ENCODE assay signal across 8 mouse cellular contexts in the genomic region with DNA sequence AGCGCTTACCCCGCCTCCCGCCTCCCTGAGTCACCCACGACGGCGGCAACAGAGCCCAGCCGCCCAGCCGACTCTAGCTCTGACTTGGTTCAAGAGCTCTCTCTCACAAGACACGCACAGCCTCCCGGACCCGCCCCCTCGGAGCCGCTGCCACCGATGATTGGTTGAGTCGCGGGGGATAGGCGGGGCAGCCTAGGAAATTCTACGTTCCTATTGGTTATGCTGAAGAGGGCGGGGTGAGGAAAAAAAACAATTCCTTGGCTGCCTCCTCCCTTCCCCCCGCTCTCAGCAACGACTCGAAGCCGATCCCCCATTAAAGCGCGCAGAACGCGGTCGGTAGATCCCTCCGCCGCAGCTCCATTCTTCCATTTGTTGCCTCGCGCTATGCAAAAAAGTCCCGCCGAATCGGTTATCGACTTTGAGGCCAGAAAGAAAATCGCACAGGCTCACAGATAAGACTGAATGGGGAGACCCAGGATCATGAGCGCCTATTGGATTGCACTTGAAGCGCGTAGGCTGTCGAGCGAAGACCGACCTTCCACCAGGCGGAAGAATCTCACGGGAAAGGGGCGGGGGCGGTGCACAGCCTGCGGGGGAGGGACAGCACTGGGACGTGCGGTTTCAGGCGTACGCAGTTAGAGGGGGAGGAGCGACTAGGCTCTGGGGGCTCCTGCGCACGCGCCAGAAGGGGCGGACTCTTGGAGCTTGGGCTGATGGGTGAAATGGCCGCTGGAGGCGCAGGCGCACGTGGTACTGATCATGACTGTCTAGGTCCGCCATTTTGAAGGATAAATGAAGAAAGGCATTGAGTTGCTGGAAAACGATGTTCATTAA. TPM values are rescaled to one million over a fixed set of nuclear protein-coding genes. Genes with fewer than 3 reads are reported as not detected.
A peak's percentile ranks its signal among the peaks of the same experiment; 100 is the strongest.
DNase-seq lines count a peak whose midpoint lies in the region; ATAC-seq lines count a peak whose summit lies in the region.

TSS of gene Kdm3a (minus strand) at position 162 of the 834 bp plus-strand sequence.

- peak within 1 kb of the TSS; percentile 89 for H3K4me2 ChIP-seq in heart, embryonic 13.5 days
- peak within 1 kb of the TSS; percentile 86 for H3K4me2 ChIP-seq in liver, embryonic 12.5 days
- H3K4me2 ChIP-seq in stomach, embryonic 15.5 days, result peak within 1 kb of the TSS; percentile 65

- H3K4me1 ChIP-seq in brown adipose tissue, adult 24 weeks (ENCODE audit: control insufficient read depth, insufficient read depth, insufficient read length, low read length), result peaks cover 3% of the 10 kb centered on the region; the same call in 1 of the 2 replicates
- peaks cover 32% of the 10 kb centered on the region for H3K4me1 ChIP-seq in heart, embryonic 13.5 days
- H3K4me1 ChIP-seq in liver, embryonic 12.5 days, result peaks cover 28% of the 10 kb centered on the region
- peaks cover 7% of the 10 kb centered on the region; the same call in 1 of the 2 replicates for H3K4me1 ChIP-seq in stomach, embryonic 15.5 days

- H3K9ac ChIP-seq in heart, embryonic 13.5 days, result peak within 1 kb of the TSS; percentile 95
- H3K9ac ChIP-seq in liver, embryonic 12.5 days, result peak within 1 kb of the TSS; percentile 96
- peak within 1 kb of the TSS; percentile 92 for H3K9ac ChIP-seq in stomach, embryonic 15.5 days

- peak within 1 kb of the TSS; percentile 72 for H3K4me3 ChIP-seq in brown adipose tissue, adult 24 weeks (ENCODE audit: insufficient read depth, low read depth, low read length)
- peak within 1 kb of the TSS; percentile 92 for H3K4me3 ChIP-seq in heart, embryonic 13.5 days
- peak within 1 kb of the TSS; percentile 88 for H3K4me3 ChIP-seq in liver, embryonic 12.5 days
- peak within 1 kb of the TSS; percentile 90 for H3K4me3 ChIP-seq in stomach, embryonic 15.5 days (replicated peaks)

- ATAC-seq in heart, embryonic 13.5 days (ENCODE audit: extremely low read depth, insufficient number of reproducible peaks, low FRiP score, low TSS enrichment), result peak; percentile 96
- ATAC-seq in liver, embryonic 12.5 days, result peak; percentile 91
- peak; percentile 96 for ATAC-seq in stomach, embryonic 15.5 days (ENCODE audit: insufficient read depth, low FRiP score, low read depth)

- peak within 1 kb of the TSS; percentile 94 for H3K27ac ChIP-seq in brown adipose tissue, adult 24 weeks (replicated peaks; ENCODE audit: low read depth, low read length)
- peak within 1 kb of the TSS; percentile 100 for H3K27ac ChIP-seq in heart, embryonic 13.5 days (replicated peaks)
- peak within 1 kb of the TSS; percentile 96 for H3K27ac ChIP-seq in liver, embryonic 12.5 days
- peak within 1 kb of the TSS; percentile 100 for H3K27ac ChIP-seq in stomach, embryonic 15.5 days

- H3K36me3 ChIP-seq in heart, embryonic 13.5 days, result peaks cover 26% of the 10 kb centered on the region
- peaks cover 24% of the 10 kb centered on the region for H3K36me3 ChIP-seq in liver, embryonic 12.5 days
- 0 out of 2 replicates have a peak, but pooled peaks cover 6% of the 10 kb centered on the region for H3K36me3 ChIP-seq in stomach, embryonic 15.5 days

- H3K9me3 ChIP-seq in heart, embryonic 13.5 days, result no peaks in the 10 kb centered on the region
- no peaks in the 10 kb centered on the region for H3K9me3 ChIP-seq in liver, embryonic 12.5 days (replicated peaks)
- no peaks in the 10 kb centered on the region for H3K9me3 ChIP-seq in stomach, embryonic 15.5 days

- WGBS in heart, embryonic 13.5 days, result under 1% methylated on average over 61 of the region's 63 CpGs
- WGBS in liver, embryonic 12.5 days (ENCODE audit: insufficient replicate concordance), result under 1% methylated on average over 63 of the region's 63 CpGs
- under 1% methylated on average over 63 of the region's 63 CpGs for WGBS in stomach, embryonic 15.5 days

- DNase-seq in CD4-positive, CD25-positive, alpha-beta regulatory T cell, adult 2 months (ENCODE audit: low read depth, low spot score), result peak; percentile 100
- peak; percentile 94 for DNase-seq in fat pad, adult 2 months (ENCODE audit: extremely low read depth, low read depth, low spot score)
- DNase-seq in kidney, postnatal 10 days, result peak; percentile 99
- peak; percentile 99 for DNase-seq in natural killer cell, adult 2 months (ENCODE audit: low spot score in 2 of 2)

- peaks cover 8% of the 10 kb centered on the region; the same call in 1 of the 2 replicates for H3K27me3 ChIP-seq in heart, embryonic 13.5 days (replicated peaks)
- peaks cover 13% of the 10 kb centered on the region for H3K27me3 ChIP-seq in liver, embryonic 12.5 days (replicated peaks)
- no peaks in the 10 kb centered on the region for H3K27me3 ChIP-seq in stomach, embryonic 15.5 days (replicated peaks)

RNA-seq across cellular contexts. Expression of gene Kdm3a, which starts in this region (rescaled TPM):
- polyA plus RNA-seq in brown adipose tissue, adult 24 weeks (2012; ENCODE audit: insufficient read depth, insufficient read length, missing spikeins), result 11.6 and 13.7 TPM in 2 replicates
- 27.0 and 33.2 TPM in 2 replicates for polyA plus RNA-seq in heart, embryonic 13.5 days (2015; fragmentation: Nextera tagmentation; extraction: Ambion mirVana)
- 22.6 and 24.5 TPM in 2 replicates for polyA plus RNA-seq in liver, embryonic 12.5 days (2016; fragmentation: Nextera tagmentation; extraction: Ambion mirVana)
- 40.7 and 46.4 TPM in 2 replicates for polyA plus RNA-seq in stomach, embryonic 15.5 days (2015; fragmentation: Nextera tagmentation; extraction: Ambion mirVana)

Comparison
In these comparisons a context has a peak if more than half of its experiments do, and no peak if none do; other contexts are left out.
1. Peak in every context shown above with its lines: DNase-seq, ATAC-seq, H3K4me3 ChIP-seq and H3K27ac ChIP-seq.